Mouse (Mus musculus): ENCODE measurements around the gene Xpot. TPM values are rescaled to one million over a fixed set of nuclear protein-coding genes. Genes with fewer than 3 reads are reported as not detected.

The Xpot gene
- 39.0 and 63.8 TPM in 2 replicates for polyA plus RNA-seq (2012; rRNA removed)

GRCm38 (mm10) chr10:121626186-121626882, at the start of gene Xpot:
Gene Xpot, minus strand, starts transcription at chr10:121626332.
- under 1% methylated on average over 69 of the region's 70 CpGs for WGBS
- DNase-seq (ENCODE audit: low read depth, low spot score), result peak; percentile 94

- 86% methylated on average over 10 of the region's 10 CpGs for WGBS
- DNase-seq (ENCODE audit: low read depth, low spot score), result no peak
Measured at GRCm38 (mm10) chr10:121669103-121669502, 43.0 kb upstream of the Xpot start.

- 44% methylated on average over 8 of the region's 8 CpGs for WGBS
- DNase-seq (ENCODE audit: low read depth, low spot score), result no peak
Measured at GRCm38 (mm10) chr10:121665631-121666145, 39.6 kb upstream of the Xpot start.

GRCm38 (mm10) chr10:121663599-121663998, 37.5 kb upstream of the Xpot start:
- no peak for DNase-seq (ENCODE audit: low read depth, low spot score)
- 64% methylated on average over 13 of the region's 13 CpGs for WGBS

GRCm38 (mm10) chr10:121662711-121663110, 36.6 kb upstream of the Xpot start:
- WGBS, result 92% methylated on average over 2 of the region's 2 CpGs
- no peak for DNase-seq (ENCODE audit: low read depth, low spot score)

- 84% methylated on average over 4 of the region's 4 CpGs for WGBS
- no peak for DNase-seq (ENCODE audit: low read depth, low spot score)
Measured at GRCm38 (mm10) chr10:121655907-121656306, 29.8 kb upstream of the Xpot start.

- 91% methylated on average over 1 of the region's 1 CpGs for WGBS
- DNase-seq (ENCODE audit: low read depth, low spot score), result no peak
Measured at GRCm38 (mm10) chr10:121653079-121653478, 26.9 kb upstream of the Xpot start.

- 70% methylated on average over 6 of the region's 6 CpGs for WGBS
- DNase-seq (ENCODE audit: low read depth, low spot score), result no peak
Measured at GRCm38 (mm10) chr10:121646294-121646693, 20.2 kb upstream of the Xpot start.

- WGBS, result 9% methylated on average over 28 of the region's 28 CpGs
- no peak for DNase-seq (ENCODE audit: low read depth, low spot score)
Measured at GRCm38 (mm10) chr10:121642054-121642947, 16.2 kb upstream of the Xpot start.

- 1% methylated on average over 69 of the region's 69 CpGs for WGBS
- no peak for DNase-seq (ENCODE audit: low read depth, low spot score)
Measured at GRCm38 (mm10) chr10:121641272-121642053, 15.3 kb upstream of the Xpot start, which contains the start of gene D930020B18Rik. Gene D930020B18Rik, plus strand, starts transcription at chr10:121641588.

GRCm38 (mm10) chr10:121640944-121641271, 14.8 kb upstream of the Xpot start:
- WGBS, result 11% methylated on average over 10 of the region's 10 CpGs
- no peak for DNase-seq (ENCODE audit: low read depth, low spot score)

- 46% methylated on average over 6 of the region's 6 CpGs for whole genome bisulfite sequencing
- DNase-seq (ENCODE audit: low read depth, low spot score), result no peak
Measured at GRCm38 (mm10) chr10:121640150-121640930, 14.2 kb upstream of the Xpot start.

- DNase-seq (ENCODE audit: low read depth, low spot score), result no peak
- WGBS, result 91% methylated on average over 5 of the region's 5 CpGs
Measured at GRCm38 (mm10) chr10:121639573-121639972, 13.4 kb upstream of the Xpot start.

- no peak for DNase-seq (ENCODE audit: low read depth, low spot score)
Measured at GRCm38 (mm10) chr10:121636276-121636675, 10.1 kb upstream of the Xpot start.

GRCm38 (mm10) chr10:121634159-121634558, 8.0 kb upstream of the Xpot start:
- WGBS, result 45% methylated on average over 1 of the region's 1 CpGs

More at GRCm38 (mm10) chr10:121636276-121636675, 10.1 kb upstream of the Xpot start:
- 88% methylated on average over 6 of the region's 6 CpGs for WGBS

GRCm38 (mm10) chr10:121628561-121629040, 2.5 kb upstream of the Xpot start:
- DNase-seq (ENCODE audit: low read depth, low spot score), result no peak
- WGBS, result 87% methylated on average over 6 of the region's 6 CpGs

More at GRCm38 (mm10) chr10:121634159-121634558, 8.0 kb upstream of the Xpot start:
- DNase-seq (ENCODE audit: low read depth, low spot score), result no peak

GRCm38 (mm10) chr10:121627216-121627852, 1.2 kb upstream of the Xpot start:
- WGBS, result 65% methylated on average over 10 of the region's 10 CpGs
- DNase-seq (ENCODE audit: low read depth, low spot score), result no peak

All from large intestine, adult 2 months (tissue).